ENCODE assay signal across 21 mouse cellular contexts in the genomic region with DNA sequence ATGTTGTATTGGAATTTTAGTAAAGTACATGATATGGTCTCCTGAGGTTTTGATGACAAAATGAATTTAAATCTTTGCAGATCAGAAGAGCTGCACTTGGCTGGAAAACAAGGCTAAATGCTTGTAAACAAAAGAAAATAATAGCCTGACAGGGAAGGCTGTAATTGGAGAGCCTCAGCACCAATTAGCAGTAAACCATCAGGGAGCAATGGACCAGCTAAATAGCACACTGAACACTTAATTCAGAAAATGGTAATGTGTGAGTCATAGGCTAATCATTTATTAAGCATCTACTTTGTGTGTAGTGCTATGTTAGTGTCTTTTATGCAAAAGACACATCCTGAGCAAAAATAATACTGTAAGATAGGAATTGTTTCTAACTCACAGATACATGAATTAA.
DNase-seq lines count a peak whose midpoint lies in the region; ATAC-seq lines count a peak whose summit lies in the region.
"Had no signal": no experiment of that assay in that cellular context is flagged by ENCODE, and none has a peak within 500 bp of the region (broad histone marks: within the 10 kb centered on the region; RNA-seq: fewer than 3 reads in every experiment).

No protein-coding gene starts in this region.

- no peak overlapping the region for H3K4me3 ChIP-seq in hindbrain, embryonic 14.5 days (replicated peaks; ENCODE audit: low read length)
- H3K4me3 ChIP-seq in hindbrain, embryonic 10.5 days = no peak overlapping the region
- no peak overlapping the region for H3K4me3 ChIP-seq in forebrain, embryonic 13.5 days
- no peak overlapping the region for H3K4me3 ChIP-seq in neural tube, embryonic 14.5 days (ENCODE audit: low read depth, low read length)
- no peak overlapping the region for H3K4me3 ChIP-seq in intestine, embryonic 15.5 days (replicated peaks)
- H3K4me3 ChIP-seq: embryonic facial prominence, embryonic 12.5 days; heart, adult 2 months; heart, embryonic 15.5 days; kidney, embryonic 15.5 days; left cerebral cortex, adult 2 months had no signal

- H3K27ac ChIP-seq in hindbrain, embryonic 14.5 days = no peak overlapping the region
- H3K27ac ChIP-seq in hindbrain, embryonic 10.5 days = no peak overlapping the region
- H3K27ac ChIP-seq in forebrain, embryonic 13.5 days = no peak overlapping the region
- H3K27ac ChIP-seq in neural tube, embryonic 14.5 days (ENCODE audit: low read depth, low read length) = no peak overlapping the region
- no peak overlapping the region for H3K27ac ChIP-seq in intestine, embryonic 15.5 days
- H3K27ac ChIP-seq: embryonic facial prominence, embryonic 12.5 days; heart, adult 2 months; heart, embryonic 15.5 days; kidney, embryonic 15.5 days; left cerebral cortex, adult 2 months; stomach, postnatal 0 days had no signal

- no peak overlapping the region for H3K9ac ChIP-seq in hindbrain, embryonic 14.5 days
- H3K9ac ChIP-seq in forebrain, embryonic 13.5 days = no peak overlapping the region
- H3K9ac ChIP-seq in neural tube, embryonic 14.5 days (replicated peaks; ENCODE audit: low read depth, low read length) = no peak overlapping the region
- H3K9ac ChIP-seq in intestine, embryonic 15.5 days = no peak overlapping the region
- H3K9ac ChIP-seq: embryonic facial prominence, embryonic 12.5 days; heart, embryonic 15.5 days; kidney, embryonic 15.5 days; liver, postnatal 0 days had no signal

- no peaks in the 10 kb centered on the region for H3K27me3 ChIP-seq in hindbrain, embryonic 14.5 days (ENCODE audit: control insufficient read depth, insufficient read depth, low read length)
- no peaks in the 10 kb centered on the region for H3K27me3 ChIP-seq in hindbrain, embryonic 10.5 days (ENCODE audit: insufficient read depth, poor library complexity, severe bottlenecking)
- no peaks in the 10 kb centered on the region for H3K27me3 ChIP-seq in forebrain, embryonic 13.5 days
- no peaks in the 10 kb centered on the region for H3K27me3 ChIP-seq in neural tube, embryonic 14.5 days (ENCODE audit: control insufficient read depth, insufficient read depth, low read length)
- no peaks in the 10 kb centered on the region for H3K27me3 ChIP-seq in intestine, embryonic 15.5 days (replicated peaks)
- H3K27me3 ChIP-seq: embryonic facial prominence, embryonic 12.5 days; kidney, embryonic 15.5 days had no signal

- H3K4me2 ChIP-seq in hindbrain, embryonic 14.5 days (replicated peaks) = no peak overlapping the region
- no peak overlapping the region for H3K4me2 ChIP-seq in forebrain, embryonic 13.5 days
- H3K4me2 ChIP-seq in neural tube, embryonic 14.5 days (ENCODE audit: low read depth, low read length) = no peak overlapping the region
- H3K4me2 ChIP-seq in intestine, embryonic 15.5 days (replicated peaks) = no peak overlapping the region
- H3K4me2 ChIP-seq: embryonic facial prominence, embryonic 12.5 days; heart, embryonic 15.5 days; kidney, embryonic 15.5 days had no signal

- no peaks in the 10 kb centered on the region for H3K4me1 ChIP-seq in hindbrain, embryonic 14.5 days (replicated peaks; ENCODE audit: control insufficient read depth, insufficient read depth, low read length)
- no peaks in the 10 kb centered on the region for H3K4me1 ChIP-seq in hindbrain, embryonic 10.5 days (replicated peaks)
- H3K4me1 ChIP-seq in forebrain, embryonic 13.5 days = peaks cover 16% of the 10 kb centered on the region
- no peaks in the 10 kb centered on the region for H3K4me1 ChIP-seq in neural tube, embryonic 14.5 days (ENCODE audit: control insufficient read depth, insufficient read depth, low read length)
- no peaks in the 10 kb centered on the region for H3K4me1 ChIP-seq in intestine, embryonic 15.5 days (replicated peaks)
- H3K4me1 ChIP-seq: embryonic facial prominence, embryonic 12.5 days; heart, embryonic 15.5 days; kidney, embryonic 15.5 days had no signal

- DNase-seq in hindbrain, embryonic 14.5 days (ENCODE audit: low spot score) = no peak
- DNase-seq in hindbrain, embryonic 10.5 days (ENCODE audit: low spot score) = no peak
- DNase-seq in Muller cell, postnatal 12 days (ENCODE audit: inconsistent ontology term) = peak; percentile 83
- DNase-seq in layer of hippocampus, postnatal 10 days (ENCODE audit: low spot score in 2 of 2) = no peak
- no peak for DNase-seq in ovary, postnatal 36 days (ENCODE audit: low spot score)
- DNase-seq: cerebellum, adult 9-10 months; gastrocnemius, postnatal 25 days; heart, adult 2 months; left cerebral cortex, postnatal 4 days; liver; liver, postnatal 0 days; lung, postnatal 10 days had no signal

- H3K36me3 ChIP-seq in hindbrain, embryonic 14.5 days (replicated peaks; ENCODE audit: control insufficient read depth, insufficient read depth) = no peaks in the 10 kb centered on the region
- no peaks in the 10 kb centered on the region for H3K36me3 ChIP-seq in hindbrain, embryonic 10.5 days
- H3K36me3 ChIP-seq in forebrain, embryonic 13.5 days (ENCODE audit: poor library complexity, severe bottlenecking) = no peaks in the 10 kb centered on the region
- no peaks in the 10 kb centered on the region for H3K36me3 ChIP-seq in neural tube, embryonic 14.5 days (ENCODE audit: control insufficient read depth, insufficient read depth, low read length)
- H3K36me3 ChIP-seq in intestine, embryonic 15.5 days = no peaks in the 10 kb centered on the region
- H3K36me3 ChIP-seq: embryonic facial prominence, embryonic 12.5 days; heart, embryonic 15.5 days; kidney, embryonic 15.5 days had no signal

- peak; percentile 60 for ATAC-seq in hindbrain, embryonic 14.5 days (ENCODE audit: low FRiP score)
- ATAC-seq in forebrain, embryonic 13.5 days = peak; percentile 95
- peak; percentile 84; the same call in 1 of the 2 replicates for ATAC-seq in neural tube, embryonic 14.5 days (ENCODE audit: low read depth)
- no peak for ATAC-seq in intestine, embryonic 15.5 days
- ATAC-seq: intestine, postnatal 0 days; liver, postnatal 0 days had no signal

- H3K9me3 ChIP-seq in hindbrain, embryonic 14.5 days (ENCODE audit: control insufficient read depth, low read length) = no peaks in the 10 kb centered on the region
- H3K9me3 ChIP-seq in hindbrain, embryonic 10.5 days = no peaks in the 10 kb centered on the region
- no peaks in the 10 kb centered on the region for H3K9me3 ChIP-seq in forebrain, embryonic 13.5 days (replicated peaks)
- H3K9me3 ChIP-seq in neural tube, embryonic 14.5 days (ENCODE audit: control insufficient read depth, low read length) = no peaks in the 10 kb centered on the region
- H3K9me3 ChIP-seq in intestine, embryonic 15.5 days = no peaks in the 10 kb centered on the region
- H3K9me3 ChIP-seq: embryonic facial prominence, embryonic 12.5 days; heart, embryonic 15.5 days; kidney, embryonic 15.5 days had no signal
